Mouse (Mus musculus): ENCODE measurements at regions not wholly inside any gene's neighbourhood (a gene's known extent, or its start where the extent isn't known, plus 50 kb on each side); places are given as distances from the start of the nearest gene placed in this dataset.

- H3K4me3 ChIP-seq = no peak overlapping the region
- H3K4me1 ChIP-seq = no peaks in the 10 kb centered on the region
- no peak for DNase-seq (ENCODE audit: extremely low spot score, low spot score)
- no peak overlapping the region for H3K27ac ChIP-seq
- H3K36me3 ChIP-seq (replicated peaks) = no peaks in the 10 kb centered on the region
- WGBS = 87% methylated on average over 2 of the region's 2 CpGs
- no peaks in the 10 kb centered on the region for H3K9me3 ChIP-seq
- H3K27me3 ChIP-seq (ENCODE audit: poor library complexity, severe bottlenecking) = no peaks in the 10 kb centered on the region
Measured at GRCm38 (mm10) chr15:17715584-17715983, 987.0 kb downstream of the Cdh9 start.

- 64% methylated on average over 1 of the region's 1 CpGs for WGBS
- Histone ChIP-seq H3K9me3 (no peaks in the 10 kb centered on the region), H3K27me3 (ENCODE audit: poor library complexity, severe bottlenecking) (no peaks in the 10 kb centered on the region)
Measured at GRCm38 (mm10) chr15:17730651-17731050, 1002.1 kb downstream of the Cdh9 start.

GRCm38 (mm10) chr15:17770225-17770677 is 1041.7 kb downstream of the Cdh9 start:
- 84% methylated on average over 10 of the region's 10 CpGs for WGBS
- DNase-seq (ENCODE audit: extremely low spot score, low spot score) = no peak
- no peak overlapping the region for H3K4me3 ChIP-seq
- H3K27me3 ChIP-seq (ENCODE audit: poor library complexity, severe bottlenecking) = no peaks in the 10 kb centered on the region
- no peak overlapping the region for H3K27ac ChIP-seq
- H3K36me3 ChIP-seq (replicated peaks) = no peaks in the 10 kb centered on the region
- no peaks in the 10 kb centered on the region for H3K9me3 ChIP-seq
- no peaks in the 10 kb centered on the region for H3K4me1 ChIP-seq

More at GRCm38 (mm10) chr15:17730651-17731050, 1002.1 kb downstream of the Cdh9 start:
- Histone ChIP-seq H3K4me3 (no peak overlapping the region), H3K4me1 (no peaks in the 10 kb centered on the region), H3K36me3 (replicated peaks) (no peaks in the 10 kb centered on the region), H3K27ac (no peak overlapping the region)
- no peak for DNase-seq (ENCODE audit: extremely low spot score, low spot score)

- 86% methylated on average over 2 of the region's 2 CpGs for WGBS
Measured at GRCm38 (mm10) chr15:17779788-17780187, 1039.0 kb upstream of the Cdh10 start.

GRCm38 (mm10) chr15:17783368-17783767 is 1035.4 kb upstream of the Cdh10 start:
- Histone ChIP-seq H3K36me3 (replicated peaks) (no peaks in the 10 kb centered on the region), H3K27me3 (ENCODE audit: poor library complexity, severe bottlenecking) (no peaks in the 10 kb centered on the region), H3K27ac (no peak overlapping the region), H3K4me3 (no peak overlapping the region), H3K9me3 (no peaks in the 10 kb centered on the region), H3K4me1 (no peaks in the 10 kb centered on the region)
- DNase-seq (ENCODE audit: extremely low spot score, low spot score) = no peak

More at GRCm38 (mm10) chr15:17779788-17780187, 1039.0 kb upstream of the Cdh10 start:
- no peaks in the 10 kb centered on the region for H3K9me3 ChIP-seq
- H3K27ac ChIP-seq = no peak overlapping the region
- H3K4me3 ChIP-seq = no peak overlapping the region
- no peak for DNase-seq (ENCODE audit: extremely low spot score, low spot score)
- H3K4me1 ChIP-seq = no peaks in the 10 kb centered on the region
- no peaks in the 10 kb centered on the region for H3K36me3 ChIP-seq (replicated peaks)
- no peaks in the 10 kb centered on the region for H3K27me3 ChIP-seq (ENCODE audit: poor library complexity, severe bottlenecking)

GRCm38 (mm10) chr15:17797516-17797915 is 1021.2 kb upstream of the Cdh10 start:
- H3K9me3 ChIP-seq = no peaks in the 10 kb centered on the region
- no peak for DNase-seq (ENCODE audit: extremely low spot score, low spot score)
- no peaks in the 10 kb centered on the region for H3K27me3 ChIP-seq (ENCODE audit: poor library complexity, severe bottlenecking)
- H3K36me3 ChIP-seq (replicated peaks) = no peaks in the 10 kb centered on the region
- no peaks in the 10 kb centered on the region; the same call in 1 of the 2 replicates for H3K4me1 ChIP-seq
- no peak overlapping the region for H3K27ac ChIP-seq
- H3K4me3 ChIP-seq = no peak overlapping the region
- 81% methylated on average over 3 of the region's 3 CpGs for WGBS

GRCm38 (mm10) chr15:17801424-17801823 is 1017.3 kb upstream of the Cdh10 start:
- WGBS = 80% methylated on average over 3 of the region's 3 CpGs
- Histone ChIP-seq H3K27me3 (ENCODE audit: poor library complexity, severe bottlenecking) (no peaks in the 10 kb centered on the region), H3K4me1 (no peaks in the 10 kb centered on the region; the same call in 1 of the 2 replicates), H3K27ac (no peak overlapping the region), H3K4me3 (no peak overlapping the region), H3K36me3 (replicated peaks) (no peaks in the 10 kb centered on the region), H3K9me3 (no peaks in the 10 kb centered on the region)
- DNase-seq (ENCODE audit: extremely low spot score, low spot score) = no peak

- H3K4me1 ChIP-seq = no peaks in the 10 kb centered on the region; the same call in 1 of the 2 replicates
- no peaks in the 10 kb centered on the region for H3K9me3 ChIP-seq
- H3K4me3 ChIP-seq = no peak overlapping the region
- no peaks in the 10 kb centered on the region for H3K36me3 ChIP-seq (replicated peaks)
- H3K27me3 ChIP-seq (ENCODE audit: poor library complexity, severe bottlenecking) = no peaks in the 10 kb centered on the region
- no peak overlapping the region for H3K27ac ChIP-seq
- no peak for DNase-seq (ENCODE audit: extremely low spot score, low spot score)
- WGBS = 83% methylated on average over 1 of the region's 1 CpGs
Measured at GRCm38 (mm10) chr15:17803107-17803506, 1015.6 kb upstream of the Cdh10 start.

- no peak overlapping the region for H3K4me3 ChIP-seq
- H3K9me3 ChIP-seq = peaks cover 6% of the 10 kb centered on the region; the same call in 1 of the 2 replicates
- no peaks in the 10 kb centered on the region for H3K36me3 ChIP-seq (replicated peaks)
- WGBS = 85% methylated on average over 5 of the region's 5 CpGs
- H3K4me1 ChIP-seq = no peaks in the 10 kb centered on the region
- DNase-seq (ENCODE audit: extremely low spot score, low spot score) = no peak
- H3K27ac ChIP-seq = no peak overlapping the region
- no peaks in the 10 kb centered on the region for H3K27me3 ChIP-seq (ENCODE audit: poor library complexity, severe bottlenecking)
Measured at GRCm38 (mm10) chr15:17830376-17830775, 988.4 kb upstream of the Cdh10 start.

GRCm38 (mm10) chr15:17831987-17832386 is 986.8 kb upstream of the Cdh10 start:
- Histone ChIP-seq H3K4me3 (no peak overlapping the region), H3K9me3 (peaks cover 6% of the 10 kb centered on the region; the same call in 1 of the 2 replicates), H3K27ac (no peak overlapping the region), H3K27me3 (ENCODE audit: poor library complexity, severe bottlenecking) (no peaks in the 10 kb centered on the region), H3K4me1 (no peaks in the 10 kb centered on the region), H3K36me3 (replicated peaks) (no peaks in the 10 kb centered on the region)
- WGBS = 88% methylated on average over 2 of the region's 2 CpGs
- no peak for DNase-seq (ENCODE audit: extremely low spot score, low spot score)

- no peaks in the 10 kb centered on the region for H3K27me3 ChIP-seq (ENCODE audit: poor library complexity, severe bottlenecking)
- H3K9me3 ChIP-seq = no peaks in the 10 kb centered on the region
- no peak overlapping the region for H3K4me3 ChIP-seq
- DNase-seq (ENCODE audit: extremely low spot score, low spot score) = no peak
- no peak overlapping the region for H3K27ac ChIP-seq
- WGBS = 93% methylated on average over 2 of the region's 2 CpGs
- H3K36me3 ChIP-seq (replicated peaks) = no peaks in the 10 kb centered on the region
- no peaks in the 10 kb centered on the region for H3K4me1 ChIP-seq
Measured at GRCm38 (mm10) chr15:17880168-17880567, 938.6 kb upstream of the Cdh10 start.

GRCm38 (mm10) chr15:17889309-17889708 is 929.4 kb upstream of the Cdh10 start:
- Histone ChIP-seq H3K36me3 (replicated peaks) (no peaks in the 10 kb centered on the region), H3K4me1 (no peaks in the 10 kb centered on the region), H3K4me3 (no peak overlapping the region), H3K9me3 (no peaks in the 10 kb centered on the region), H3K27ac (no peak overlapping the region), H3K27me3 (ENCODE audit: poor library complexity, severe bottlenecking) (no peaks in the 10 kb centered on the region)
- DNase-seq (ENCODE audit: extremely low spot score, low spot score) = no peak
- WGBS = 91% methylated on average over 1 of the region's 1 CpGs

- Histone ChIP-seq H3K27me3 (ENCODE audit: poor library complexity, severe bottlenecking) (no peaks in the 10 kb centered on the region), H3K4me1 (no peaks in the 10 kb centered on the region), H3K27ac (no peak overlapping the region), H3K9me3 (no peaks in the 10 kb centered on the region), H3K36me3 (replicated peaks) (no peaks in the 10 kb centered on the region), H3K4me3 (no peak overlapping the region)
- 98% methylated on average over 1 of the region's 1 CpGs for WGBS
- no peak for DNase-seq (ENCODE audit: extremely low spot score, low spot score)
Measured at GRCm38 (mm10) chr15:17900026-17900425, 918.7 kb upstream of the Cdh10 start.

- H3K27ac ChIP-seq = no peak overlapping the region
- no peaks in the 10 kb centered on the region for H3K27me3 ChIP-seq (ENCODE audit: poor library complexity, severe bottlenecking)
- 84% methylated on average over 2 of the region's 2 CpGs for WGBS
- no peak for DNase-seq (ENCODE audit: extremely low spot score, low spot score)
- no peaks in the 10 kb centered on the region for H3K36me3 ChIP-seq (replicated peaks)
- no peaks in the 10 kb centered on the region for H3K9me3 ChIP-seq
- no peak overlapping the region for H3K4me3 ChIP-seq
- H3K4me1 ChIP-seq = no peaks in the 10 kb centered on the region
Measured at GRCm38 (mm10) chr15:17912241-17912640, 906.5 kb upstream of the Cdh10 start.
